Mouse (Mus musculus): ENCODE results near the gene Evi5. TPM values are rescaled to one million over a fixed set of nuclear protein-coding genes. Genes with fewer than 3 reads are reported as not detected.

Evi5 gene
- polyA plus RNA-seq, 3 experiments from 2014 or later, result 0.57 to 1.3 (median 1.3) TPM

GRCm38 (mm10) chr5:107869701-107870100 lies 5.2 kb downstream of the Evi5 start:
- no peak for ATAC-seq

GRCm38 (mm10) chr5:107868905-107869424 lies 5.9 kb downstream of the Evi5 start:
- ATAC-seq, result peak; percentile 53

- ATAC-seq, result peak; percentile 75
These were observed 6.7 kb downstream of the Evi5 start for GRCm38 (mm10) chr5:107867970-107868904.

GRCm38 (mm10) chr5:107866127-107867126 lies 8.5 kb downstream of the Evi5 start:
- no peak for ATAC-seq

- ATAC-seq, result no peak
These were observed 10.9 kb downstream of the Evi5 start for GRCm38 (mm10) chr5:107863971-107864370.

- ATAC-seq, result peak; percentile 52
These were observed 15.9 kb downstream of the Evi5 start for GRCm38 (mm10) chr5:107858963-107859362.

- no peak for ATAC-seq
These were observed 19.4 kb downstream of the Evi5 start for GRCm38 (mm10) chr5:107855546-107855945.

GRCm38 (mm10) chr5:107854556-107854955 lies 20.4 kb downstream of the Evi5 start:
- no peak for ATAC-seq

- no peak for ATAC-seq
These were observed 21.1 kb downstream of the Evi5 start for GRCm38 (mm10) chr5:107853807-107854206.

- ATAC-seq, result no peak
These were observed 25.9 kb downstream of the Evi5 start for GRCm38 (mm10) chr5:107848964-107849363.

GRCm38 (mm10) chr5:107847817-107848216 lies 27.1 kb downstream of the Evi5 start:
- no peak for ATAC-seq

GRCm38 (mm10) chr5:107847349-107847748 lies 27.6 kb downstream of the Evi5 start:
- no peak for ATAC-seq

GRCm38 (mm10) chr5:107840549-107841238 lies 34.2 kb downstream of the Evi5 start:
- ATAC-seq, result peak; percentile 71

- ATAC-seq, result no peak
These were observed 35.8 kb downstream of the Evi5 start for GRCm38 (mm10) chr5:107838891-107839644.

- ATAC-seq, result no peak
These were observed 40.6 kb downstream of the Evi5 start for GRCm38 (mm10) chr5:107834287-107834686.

GRCm38 (mm10) chr5:107831351-107831750 lies 43.6 kb downstream of the Evi5 start:
- no peak for ATAC-seq

- ATAC-seq, result no peak
These were observed 44.8 kb downstream of the Evi5 start, which contains the start of gene Ube2d2b for GRCm38 (mm10) chr5:107829998-107830560. Gene Ube2d2b, plus strand, starts transcription at chr5:107830099.

- no peak for ATAC-seq
These were observed 52.4 kb downstream of the Evi5 start for GRCm38 (mm10) chr5:107822521-107822920.

GRCm38 (mm10) chr5:107814651-107815050 lies 60.3 kb downstream of the Evi5 start:
- no peak for ATAC-seq

GRCm38 (mm10) chr5:107807496-107807895 lies 67.4 kb downstream of the Evi5 start:
- no peak for ATAC-seq

GRCm38 (mm10) chr5:107802621-107803020 lies 72.3 kb downstream of the Evi5 start:
- no peak for ATAC-seq

All from inflammation-experienced regulatory T-cells, adult 6 months (primary cell).